Mouse (Mus musculus) hindbrain, embryonic 12.5 days (tissue): ENCODE measurements around the gene Saa3. TPM values are rescaled to one million over a fixed set of nuclear protein-coding genes. Genes with fewer than 3 reads are reported as not detected.
"Not testable (repeated sequence)": the region's sequence is repeated elsewhere in the genome, so short reads cannot be mapped to it uniquely, and the experiment has no call there.

Experiments
- ATAC-seq: fragments of 200-750 bp; cut with Nextera tagmentation; 2 replicates; pipeline ENCODE4 v1.8.0; 2017; ENCODE audit warnings: moderate TSS enrichment; ENCODE audit not compliant: low FRiP score
- H3K27ac ChIP-seq: fragments of 300-500 bp; sonication (generic); 2 replicates; pipeline ENCODE4 v1.5.1; 2016; ENCODE audit warnings: mild to moderate bottlenecking
- H3K27me3 ChIP-seq: fragments of 300-500 bp; sonication (generic); 2 replicates; pipeline ENCODE4 v1.6.1; 2016; ENCODE audit warnings: mild to moderate bottlenecking
- H3K36me3 ChIP-seq: fragments of 300-500 bp; sonication (generic); 2 replicates; pipeline ENCODE4 v1.6.1; 2016; ENCODE audit warnings: mild to moderate bottlenecking
- H3K4me1 ChIP-seq: fragments of 300-500 bp; sonication (generic); 2 replicates; pipeline ENCODE4 v1.6.1; 2016
- H3K4me2 ChIP-seq: fragments of 300-500 bp; sonication (generic); replicated peaks from 2 replicates; pipeline ENCODE4 v1.6.1; 2016; ENCODE audit warnings: mild to moderate bottlenecking
- H3K4me3 ChIP-seq: fragments of 300-500 bp; sonication (generic); 2 replicates; pipeline ENCODE4 v1.5.1; 2016; ENCODE audit warnings: mild to moderate bottlenecking
- H3K9ac ChIP-seq: fragments of 300-500 bp; sonication (generic); 2 replicates; pipeline ENCODE4 v1.6.1; 2016; ENCODE audit warnings: mild to moderate bottlenecking, moderate library complexity
- H3K9me3 ChIP-seq: fragments of 300-500 bp; sonication (generic); replicated peaks from 2 replicates; pipeline ENCODE4 v1.6.1; 2016; ENCODE audit warnings: mild to moderate bottlenecking
- WGBS: fragments of 180-500 bp; shearing (Covaris S2); methylation state at CpG from one replicate; pipeline ENCODE4 v1.1.7; 2016; 5-methylcytosine and 5-hydroxymethylcytosine counted together
- polyA plus RNA-seq: library from polyadenylated mRNA; unstranded; fragments of >200 nt; fragmentation: Nextera tagmentation; extraction: Ambion mirVana; gene quantifications from 2 replicates; pipeline ENCODE4 v1.2.1, GENCODE M21; 2016

The Saa3 gene
- 0.09 TPM in 1 of 2 replicates, not detected in the other for polyA plus RNA-seq

DNA sequence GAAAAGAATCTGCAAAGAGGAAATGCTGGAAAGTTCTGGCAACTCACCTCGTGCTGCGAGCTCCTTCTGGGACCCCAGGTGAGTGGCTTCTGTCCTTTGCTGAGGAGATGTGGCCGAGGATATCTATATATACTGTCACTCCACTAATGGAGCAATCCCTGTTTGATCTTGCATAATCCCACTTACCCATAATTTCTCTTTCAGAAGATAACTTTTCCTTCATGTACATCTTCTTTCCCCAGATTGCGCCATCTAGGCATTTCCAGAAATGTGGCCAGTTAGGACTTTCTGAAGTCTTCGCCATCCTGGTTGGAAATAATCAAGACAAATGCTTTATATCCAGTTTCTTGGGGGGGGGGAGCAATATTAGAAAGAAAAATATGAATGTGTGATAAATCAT is at the start of gene Saa3:
Saa3 (minus strand) TSS at position 101 of the 400 bp plus-strand sequence.
- H3K9me3 ChIP-seq = no peaks in the 10 kb centered on the region
- no peak within 1 kb of the TSS for H3K27ac ChIP-seq
- WGBS = 87% methylated on average over 5 of the region's 5 CpGs
- no peak for ATAC-seq
- no peak within 1 kb of the TSS for H3K4me2 ChIP-seq
- H3K27me3 ChIP-seq = peaks cover 5% of the 10 kb centered on the region; the same call in 1 of the 2 replicates
- no peaks in the 10 kb centered on the region for H3K4me1 ChIP-seq
- H3K36me3 ChIP-seq = no peaks in the 10 kb centered on the region
- H3K9ac ChIP-seq = no peak within 1 kb of the TSS
- H3K4me3 ChIP-seq = no peak within 1 kb of the TSS

DNA sequence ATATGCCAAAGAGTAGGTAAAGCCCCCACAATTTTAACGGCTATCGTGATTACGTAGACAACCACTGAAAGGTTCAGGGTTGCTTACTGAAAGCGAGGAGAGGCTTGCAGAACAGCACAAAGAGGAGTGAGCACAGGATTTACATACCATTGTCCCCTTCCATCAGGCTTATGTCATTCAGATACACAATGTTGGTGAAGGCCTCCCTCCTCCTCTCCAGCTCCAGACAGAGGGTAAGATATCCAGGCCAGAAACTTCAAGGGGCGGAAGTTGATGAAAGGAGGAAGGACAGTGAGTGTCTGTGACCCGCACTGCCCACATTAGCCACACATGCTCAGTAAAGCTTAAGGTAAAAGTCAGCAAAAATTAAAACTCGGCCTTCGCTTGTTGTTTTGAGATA is 49.2 kb upstream of the Saa3 start:
- Histone ChIP-seq H3K4me1 (no peaks in the 10 kb centered on the region), H3K4me3 (no peak overlapping the region), H3K9ac (no peak overlapping the region), H3K36me3 (peaks cover 90% of the 10 kb centered on the region), H3K27me3 (no peaks in the 10 kb centered on the region), H3K27ac (no peak overlapping the region), H3K4me2 (no peak overlapping the region), H3K9me3 (no peaks in the 10 kb centered on the region)
- WGBS = 79% methylated on average over 8 of the region's 8 CpGs
- no peak for ATAC-seq

DNA sequence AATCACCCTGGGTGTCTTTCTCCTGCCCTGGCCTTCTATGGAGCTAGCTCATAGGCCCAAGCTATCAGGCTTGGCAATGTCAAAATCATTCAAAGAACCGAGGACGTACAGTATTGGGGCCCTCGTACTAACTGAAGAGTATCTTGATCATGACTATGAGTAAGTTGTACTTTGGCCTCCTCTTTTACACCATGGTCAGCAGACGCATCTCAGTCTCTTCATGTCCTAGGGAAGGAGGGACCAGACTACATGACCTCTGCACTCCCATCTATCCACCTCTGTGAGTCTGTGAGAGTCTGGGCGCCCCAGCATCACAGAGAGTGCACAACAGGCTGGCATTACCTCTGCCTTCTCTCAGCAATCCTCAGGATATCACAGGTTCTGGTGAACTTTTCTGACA is 47.1 kb upstream of the Saa3 start:
- WGBS = 96% methylated on average over 5 of the region's 5 CpGs
- Histone ChIP-seq H3K4me1 (no peaks in the 10 kb centered on the region), H3K36me3 (peaks cover 81% of the 10 kb centered on the region), H3K4me2 (no peak overlapping the region), H3K4me3 (no peak overlapping the region), H3K9ac (no peak overlapping the region), H3K27me3 (no peaks in the 10 kb centered on the region), H3K27ac (no peak overlapping the region), H3K9me3 (no peaks in the 10 kb centered on the region)
- ATAC-seq = no peak

DNA sequence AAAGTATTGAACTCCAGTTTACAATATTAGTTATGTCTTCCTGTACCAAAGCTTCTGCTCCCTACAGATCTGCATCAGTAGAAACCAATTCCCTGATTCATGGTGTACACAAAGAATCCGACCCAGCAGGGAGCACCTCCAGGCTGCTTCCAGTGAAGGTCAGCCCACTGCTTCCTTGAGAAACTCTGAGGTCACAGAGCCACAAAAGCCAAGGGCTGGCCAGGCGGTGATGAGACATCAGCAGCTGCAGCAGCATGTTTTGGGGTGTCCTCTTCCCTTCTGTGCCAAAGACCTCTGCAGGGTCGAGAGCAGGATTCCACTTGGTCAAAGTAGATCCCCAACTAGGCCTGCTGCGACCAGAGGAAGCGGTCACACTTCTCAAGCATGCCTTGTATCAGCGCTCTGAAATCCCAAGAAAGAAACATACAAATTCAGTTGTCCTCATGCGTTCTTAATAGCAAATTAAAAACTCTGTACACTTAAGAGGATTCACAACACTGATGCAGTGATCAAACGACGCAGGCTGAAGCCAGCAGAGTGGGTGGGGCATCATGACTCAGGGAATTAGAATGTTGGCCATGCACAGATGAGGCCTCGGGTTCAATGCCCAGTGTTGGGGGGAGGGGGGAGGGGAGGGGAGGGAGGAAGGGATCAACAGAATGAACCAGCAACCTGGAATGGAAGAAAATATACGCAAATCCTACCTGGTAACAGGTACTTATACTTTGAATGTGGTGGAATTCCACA is 45.7 kb upstream of the Saa3 start:
- Histone ChIP-seq H3K9ac (no peak overlapping the region), H3K27ac (no peak overlapping the region), H3K4me3 (no peak overlapping the region), H3K27me3 (no peaks in the 10 kb centered on the region), H3K4me1 (no peaks in the 10 kb centered on the region), H3K9me3 (no peaks in the 10 kb centered on the region), H3K4me2 (no peak overlapping the region), H3K36me3 (peaks cover 68% of the 10 kb centered on the region)
- no peak for ATAC-seq
- WGBS = 75% methylated on average over 11 of the region's 11 CpGs

DNA sequence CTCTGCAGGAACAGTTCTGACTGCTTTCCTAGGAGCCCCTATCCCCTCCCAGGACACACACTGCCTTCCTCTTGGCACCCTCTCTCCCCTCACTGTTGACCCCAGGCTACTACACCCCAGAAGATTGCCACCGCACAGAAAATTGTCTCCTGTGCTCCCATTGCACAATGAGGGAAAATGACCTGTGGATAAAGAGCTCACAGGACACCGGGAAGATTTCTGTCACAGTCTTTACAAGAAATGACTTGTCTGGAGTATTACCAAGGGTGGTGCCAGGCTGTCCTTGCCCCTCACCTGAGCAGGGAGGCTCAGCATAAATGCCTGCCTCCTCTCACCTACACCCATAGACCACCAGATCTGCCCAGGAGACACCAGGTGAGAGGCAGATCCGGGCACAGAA is 36.0 kb upstream of the Saa3 start, which contains the start of gene Saa2:
Saa2 (plus strand) TSS at position 301 of the 400 bp plus-strand sequence.
- Histone ChIP-seq H3K4me2 (no peak within 1 kb of the TSS), H3K4me3 (no peak within 1 kb of the TSS), H3K4me1 (no peaks in the 10 kb centered on the region; the same call in 1 of the 2 replicates), H3K27me3 (no peaks in the 10 kb centered on the region), H3K9ac (no peak within 1 kb of the TSS), H3K9me3 (no peaks in the 10 kb centered on the region), H3K36me3 (no peaks in the 10 kb centered on the region), H3K27ac (no peak within 1 kb of the TSS)
- no peak for ATAC-seq
- WGBS = 76% methylated on average over 3 of the region's 3 CpGs

DNA sequence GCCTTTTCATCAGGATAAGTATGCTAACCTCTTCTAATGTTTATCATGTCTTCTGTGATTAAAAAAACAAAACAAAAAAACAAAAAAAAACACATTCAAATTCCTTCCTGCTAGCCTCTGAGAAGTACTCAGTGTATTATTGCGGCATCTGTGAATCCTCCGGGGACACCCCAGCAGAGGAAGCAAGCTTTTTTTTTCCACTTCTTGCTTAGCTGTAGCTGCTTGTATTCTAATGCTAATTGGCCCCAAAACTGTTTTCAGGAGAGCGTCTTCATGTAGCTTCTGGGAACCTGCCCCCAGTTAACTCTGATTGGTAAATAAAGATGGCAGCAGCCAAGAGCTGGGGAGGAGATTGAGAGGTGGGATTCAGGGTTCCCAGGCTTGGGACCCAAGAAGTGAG is 33.0 kb upstream of the Saa3 start:
- Histone ChIP-seq H3K27ac (no peak overlapping the region), H3K4me2 (no peak overlapping the region), H3K4me1 (no peaks in the 10 kb centered on the region; the same call in 1 of the 2 replicates), H3K9me3 (no peaks in the 10 kb centered on the region), H3K9ac (no peak overlapping the region), H3K4me3 (no peak overlapping the region), H3K36me3 (no peaks in the 10 kb centered on the region), H3K27me3 (no peaks in the 10 kb centered on the region)
- 37% methylated on average over 3 of the region's 3 CpGs for WGBS
- no peak for ATAC-seq

DNA sequence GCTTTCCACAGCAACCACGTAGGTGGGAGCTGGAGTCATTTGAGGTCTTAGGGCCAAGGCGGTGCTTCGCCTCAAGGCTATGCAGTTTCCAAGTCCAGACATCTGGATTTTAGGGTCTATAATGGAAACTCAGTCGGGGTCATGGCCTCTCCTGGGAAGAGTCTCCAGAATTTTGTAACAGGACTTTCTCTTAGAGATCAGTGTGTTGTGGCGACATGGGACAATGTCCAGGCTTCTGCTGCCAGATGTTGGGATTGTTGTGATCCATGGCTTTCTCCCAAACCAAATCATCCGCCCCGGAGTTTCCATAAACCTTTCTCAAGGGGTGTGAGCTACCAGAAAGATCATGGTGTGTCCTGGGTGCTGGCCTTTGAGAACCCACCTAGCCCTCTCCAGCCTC is 30.9 kb upstream of the Saa3 start:
- Histone ChIP-seq H3K4me2 (no peak overlapping the region), H3K4me3 (no peak overlapping the region), H3K9me3 (no peaks in the 10 kb centered on the region), H3K27me3 (no peaks in the 10 kb centered on the region), H3K36me3 (no peaks in the 10 kb centered on the region), H3K9ac (no peak overlapping the region), H3K27ac (no peak overlapping the region), H3K4me1 (no peaks in the 10 kb centered on the region)
- WGBS = 90% methylated on average over 7 of the region's 7 CpGs
- no peak for ATAC-seq

DNA sequence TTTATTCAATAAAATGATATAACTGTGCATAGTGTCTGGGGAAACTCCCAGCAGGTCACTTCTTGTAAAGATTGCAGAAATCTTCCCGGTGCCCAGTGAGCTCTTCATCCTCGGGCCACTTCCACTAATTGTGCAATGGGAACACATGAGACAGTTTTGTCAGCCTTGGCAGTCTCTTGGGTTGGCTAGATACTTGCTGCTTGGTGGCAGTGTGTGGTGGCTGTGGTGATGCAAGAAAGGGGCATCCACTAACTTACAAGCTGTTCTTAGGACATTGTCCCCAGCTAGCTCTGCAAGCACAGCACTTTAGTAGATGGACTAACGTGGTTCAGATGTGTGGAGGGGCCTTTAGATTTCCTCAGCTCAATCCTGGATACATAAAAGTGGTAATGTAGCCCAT is 30.3 kb upstream of the Saa3 start:
- no peak for ATAC-seq
- no peaks in the 10 kb centered on the region for H3K27me3 ChIP-seq
- no peak overlapping the region for H3K4me2 ChIP-seq
- no peaks in the 10 kb centered on the region for H3K4me1 ChIP-seq
- no peaks in the 10 kb centered on the region for H3K36me3 ChIP-seq
- no peak overlapping the region for H3K27ac ChIP-seq
- H3K9ac ChIP-seq = no peak overlapping the region
- H3K4me3 ChIP-seq = no peak overlapping the region
- 87% methylated on average over 3 of the region's 3 CpGs for WGBS
- H3K9me3 ChIP-seq = no peaks in the 10 kb centered on the region

DNA sequence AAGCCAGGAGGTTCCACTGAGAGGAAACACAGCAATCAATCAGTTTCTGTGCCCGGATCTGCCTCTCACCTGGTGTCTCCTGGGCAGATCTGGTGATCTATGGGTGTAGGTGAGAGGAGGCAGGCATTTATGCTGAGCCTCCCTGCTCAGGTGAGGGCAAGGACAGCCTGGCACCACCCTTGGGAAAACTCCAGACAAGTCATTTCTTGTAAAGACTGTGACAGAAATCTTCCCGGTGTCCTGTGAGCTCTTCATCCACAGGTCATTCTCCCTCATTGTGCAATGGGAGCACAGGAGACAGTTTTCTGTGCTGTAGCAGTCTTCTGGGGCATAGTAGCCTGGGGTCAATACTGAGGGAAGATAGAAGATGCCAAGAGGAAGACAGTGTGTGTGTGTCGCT is 27.4 kb upstream of the Saa3 start, which contains the start of gene Saa1:
Saa1 (minus strand) TSS at position 101 of the 400 bp plus-strand sequence.
- ATAC-seq, H3K27ac ChIP-seq, H3K9me3 ChIP-seq, H3K4me1 ChIP-seq, H3K9ac ChIP-seq, H3K4me2 ChIP-seq, H3K4me3 ChIP-seq, H3K36me3 ChIP-seq, H3K27me3 ChIP-seq: not testable (repeated sequence)
- 85% methylated on average over 3 of the region's 3 CpGs for WGBS

DNA sequence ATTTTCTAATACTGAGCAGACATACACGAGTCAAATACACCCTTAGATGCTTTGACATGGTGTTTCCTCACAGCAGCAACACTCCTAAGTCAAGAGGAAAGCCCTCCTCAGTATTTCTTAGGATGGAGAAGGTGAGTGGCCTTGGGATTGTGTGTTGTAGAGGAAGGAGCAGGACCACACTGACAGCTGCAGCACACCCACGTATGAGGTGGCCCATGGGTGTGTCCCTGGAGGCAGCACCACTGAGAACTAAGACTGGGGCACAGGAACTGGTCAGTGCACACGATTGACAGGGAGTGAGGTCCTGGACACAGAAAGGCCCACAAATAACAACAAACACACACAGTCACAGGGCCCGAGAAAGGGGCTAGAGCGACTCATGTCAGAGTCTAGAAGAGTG is 24.5 kb upstream of the Saa3 start:
- not testable (repeated sequence) for H3K9me3 ChIP-seq, H3K9ac ChIP-seq, ATAC-seq, H3K4me1 ChIP-seq, H3K4me2 ChIP-seq, H3K4me3 ChIP-seq, H3K27ac ChIP-seq, H3K36me3 ChIP-seq, H3K27me3 ChIP-seq
- WGBS = 75% methylated on average over 5 of the region's 5 CpGs

DNA sequence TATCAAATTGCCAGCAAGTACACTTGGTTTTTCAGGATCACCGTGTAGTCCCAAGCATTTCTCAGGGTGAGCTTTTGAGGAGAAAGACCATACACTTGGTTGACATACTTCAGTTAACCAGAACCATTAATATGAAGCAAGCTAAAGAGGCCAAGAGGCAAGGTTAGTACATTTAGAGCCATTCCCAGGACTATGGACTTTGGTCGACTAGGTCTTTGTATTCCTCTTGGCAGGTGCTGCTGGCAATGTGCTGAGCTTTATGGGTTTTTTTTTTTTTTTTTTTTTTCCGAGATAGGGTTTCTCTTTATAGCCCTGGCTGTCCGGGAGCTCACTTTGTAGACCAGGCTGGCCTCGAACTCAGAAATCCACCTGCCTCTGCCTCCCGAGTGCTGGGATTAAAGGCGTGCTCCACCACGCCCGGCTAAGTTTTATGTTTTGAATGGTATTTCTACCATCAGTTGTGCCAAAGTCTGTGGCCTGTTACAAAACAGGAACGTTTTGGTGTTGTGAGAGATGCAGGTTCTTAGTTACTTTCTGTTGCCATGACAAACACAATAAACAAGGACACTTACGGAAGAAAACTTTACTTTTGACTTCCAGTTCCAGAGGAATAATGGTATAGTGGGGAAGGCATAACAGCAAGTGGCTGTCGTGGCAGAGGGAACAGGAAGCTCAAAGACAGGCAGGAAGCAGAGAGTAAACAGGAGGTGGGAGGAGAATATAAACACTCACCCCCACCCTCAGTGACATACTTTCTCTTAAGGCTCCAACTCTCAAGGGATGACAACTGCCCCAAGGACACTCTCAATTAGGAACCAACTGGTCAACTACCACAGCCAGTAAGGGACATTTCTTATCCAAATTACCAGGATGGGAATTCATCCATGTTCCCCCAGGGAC is 23.3 kb upstream of the Saa3 start:
- H3K36me3 ChIP-seq = no peaks in the 10 kb centered on the region
- H3K9ac ChIP-seq = no peak overlapping the region
- 86% methylated on average over 12 of the region's 12 CpGs for WGBS
- H3K4me3 ChIP-seq = no peak overlapping the region
- no peaks in the 10 kb centered on the region for H3K9me3 ChIP-seq
- no peak overlapping the region for H3K4me2 ChIP-seq
- H3K4me1 ChIP-seq = no peaks in the 10 kb centered on the region
- no peak for ATAC-seq
- H3K27ac ChIP-seq = no peak overlapping the region
- no peaks in the 10 kb centered on the region for H3K27me3 ChIP-seq

DNA sequence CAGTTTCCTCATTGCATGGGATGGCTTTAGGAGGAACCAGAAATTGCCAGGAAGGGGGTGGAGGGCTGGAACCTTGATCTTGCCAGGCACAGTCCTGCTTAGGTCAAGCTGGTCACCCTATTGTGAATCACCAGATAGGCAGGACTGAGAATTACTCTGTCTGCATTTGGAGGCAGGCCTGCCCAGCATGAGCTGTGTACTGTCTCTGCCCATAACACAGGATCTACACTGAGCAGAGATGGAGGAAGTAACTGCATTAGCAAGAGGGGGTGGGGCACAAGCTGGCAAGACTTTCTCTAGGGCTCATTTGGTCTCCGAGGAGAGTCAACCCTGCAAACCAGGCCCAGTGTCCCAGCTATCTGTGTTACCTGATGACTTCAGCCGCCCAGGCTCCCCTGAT is 19.5 kb upstream of the Saa3 start:
- H3K4me2 ChIP-seq = no peak overlapping the region
- H3K9ac ChIP-seq = no peak overlapping the region
- no peak overlapping the region for H3K27ac ChIP-seq
- ATAC-seq = no peak
- no peaks in the 10 kb centered on the region for H3K27me3 ChIP-seq
- no peaks in the 10 kb centered on the region for H3K9me3 ChIP-seq
- no peak overlapping the region for H3K4me3 ChIP-seq
- H3K4me1 ChIP-seq = no peaks in the 10 kb centered on the region
- WGBS = 85% methylated on average over 2 of the region's 2 CpGs
- no peaks in the 10 kb centered on the region for H3K36me3 ChIP-seq
